Comparison of ENCODE assay signal across 14 mouse cellular contexts in the genomic region with DNA sequence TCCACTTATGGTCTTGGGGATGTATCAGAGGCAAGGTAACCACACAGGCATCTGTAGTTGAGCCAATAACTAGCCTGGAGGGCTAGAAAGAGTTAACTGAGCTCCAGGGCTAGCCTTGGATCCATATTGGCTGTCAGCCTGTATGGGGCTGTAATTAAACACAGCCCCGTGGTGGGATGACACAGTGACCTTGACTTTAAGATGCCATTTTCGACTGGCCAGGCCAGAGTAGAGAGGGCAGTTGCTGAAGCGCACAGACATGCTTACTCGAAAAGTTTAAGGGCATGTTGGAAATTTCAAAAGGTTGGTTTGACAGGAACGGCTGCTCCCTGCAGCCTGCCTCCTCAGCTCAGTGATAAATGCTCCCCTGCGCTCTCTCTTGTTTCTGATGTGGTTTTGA. TPM values are rescaled to one million over a fixed set of nuclear protein-coding genes. Genes with fewer than 3 reads are reported as not detected.
DNase-seq lines count a peak whose midpoint lies in the region; ATAC-seq and TF ChIP-seq lines count a peak whose summit lies in the region.
"Had no signal": no experiment of that assay in that cellular context is flagged by ENCODE, and none has a peak within 500 bp of the region (broad histone marks: within the 10 kb centered on the region; RNA-seq: fewer than 3 reads in every experiment).

No protein-coding gene starts in this region.

- H3K4me3 ChIP-seq in layer of hippocampus, adult 2 months = peak overlapping the region; percentile 31; the same call in 1 of the 2 replicates
- peak overlapping the region; percentile 24 for H3K4me3 ChIP-seq in forebrain, embryonic 15.5 days
- H3K4me3 ChIP-seq in neural tube, embryonic 15.5 days (replicated peaks) = peak overlapping the region; percentile 8
- H3K4me3 ChIP-seq: gastrocnemius, adult 2 months; lung, embryonic 15.5 days had no signal

- peak overlapping the region; percentile 50 for H3K9ac ChIP-seq in forebrain, embryonic 15.5 days (replicated peaks)
- peak overlapping the region; percentile 27 for H3K9ac ChIP-seq in neural tube, embryonic 15.5 days (replicated peaks)
- H3K9ac ChIP-seq: lung, embryonic 15.5 days had no signal

- no peak for ATAC-seq in forebrain, embryonic 15.5 days (replicated peaks)
- ATAC-seq in neural tube, embryonic 15.5 days (ENCODE audit: low FRiP score) = no peak
- ATAC-seq: activated CD4-positive, CD25-positive, alpha-beta regulatory T cell, adult 4 months had no signal

- H3K27me3 ChIP-seq in forebrain, embryonic 15.5 days = no peaks in the 10 kb centered on the region
- no peaks in the 10 kb centered on the region for H3K27me3 ChIP-seq in neural tube, embryonic 15.5 days (replicated peaks)
- H3K27me3 ChIP-seq: lung, embryonic 15.5 days had no signal

- H3K36me3 ChIP-seq in forebrain, embryonic 15.5 days = peaks cover 14% of the 10 kb centered on the region
- H3K36me3 ChIP-seq in neural tube, embryonic 15.5 days = peaks cover 6% of the 10 kb centered on the region; the same call in 1 of the 2 replicates
- H3K36me3 ChIP-seq: lung, embryonic 15.5 days had no signal

- H3K4me2 ChIP-seq in forebrain, embryonic 15.5 days (replicated peaks) = peak overlapping the region; percentile 50
- H3K4me2 ChIP-seq in neural tube, embryonic 15.5 days = peak overlapping the region; percentile 51
- H3K4me2 ChIP-seq: lung, embryonic 15.5 days had no signal

- H3K4me1 ChIP-seq in forebrain, embryonic 15.5 days = peaks cover 75% of the 10 kb centered on the region
- peaks cover 62% of the 10 kb centered on the region for H3K4me1 ChIP-seq in neural tube, embryonic 15.5 days

- 44% methylated on average over 6 of the region's 6 CpGs for WGBS in forebrain, embryonic 15.5 days
- WGBS in neural tube, embryonic 15.5 days = 43% methylated on average over 6 of the region's 6 CpGs

- DNase-seq in layer of hippocampus, adult 2 months (ENCODE audit: low spot score in 2 of 2) = no peak
- no peak for DNase-seq in layer of hippocampus, postnatal 10 days (ENCODE audit: low spot score in 2 of 2)
- DNase-seq in brain, embryonic 14.5 days (ENCODE audit: low read depth) = peak; percentile 18
- DNase-seq in kidney, adult 8-10 months = no peak
- no peak for DNase-seq in cerebellum, postnatal 14 days
- DNase-seq: cerebellum, adult 11-12 months; gastrocnemius, adult 2 months; kidney, postnatal 14 days; thymus, adult 18-20 months had no signal

- no peak for TF ChIP-seq POLR2A in brain, embryonic 14.5 days (IDR thresholded peaks at IDR 0.05; ENCODE audit: borderline replicate concordance, extremely low read depth, insufficient read depth, insufficient read length, poor library complexity, severe bottlenecking)

- no peaks in the 10 kb centered on the region for H3K9me3 ChIP-seq in forebrain, embryonic 15.5 days
- no peaks in the 10 kb centered on the region for H3K9me3 ChIP-seq in neural tube, embryonic 15.5 days (replicated peaks)
- H3K9me3 ChIP-seq: lung, embryonic 15.5 days had no signal

- no peak for TF ChIP-seq CTCF in layer of hippocampus, adult 2 months (conservative IDR thresholded peaks at IDR 0.05)
- no peak for TF ChIP-seq CTCF in brain, embryonic 14.5 days (IDR thresholded peaks at IDR 0.05; ENCODE audit: borderline replicate concordance, extremely low read depth, insufficient read depth, insufficient read length)

- H3K27ac ChIP-seq in layer of hippocampus, adult 2 months = peak overlapping the region; percentile 95
- H3K27ac ChIP-seq in forebrain, embryonic 15.5 days (replicated peaks) = peak overlapping the region; percentile 86
- H3K27ac ChIP-seq in neural tube, embryonic 15.5 days (replicated peaks) = peak overlapping the region; percentile 77
- H3K27ac ChIP-seq: gastrocnemius, adult 2 months; lung, embryonic 15.5 days had no signal

RNA-seq across cellular contexts. Expression of gene Bcl11a, which starts 8.1 kb away (rescaled TPM):
- 100 to 1,000 TPM; 117 to 121 TPM for total RNA-seq in layer of hippocampus, adult 2 months (2021)
- 100 to 1,000 TPM; 159 to 162 TPM for total RNA-seq in layer of hippocampus, postnatal 10 days (2021)
- polyA plus RNA-seq in brain, embryonic 14.5 days (2012; rRNA removed) = 70.1 and 88.6 TPM in 2 replicates
- polyA plus RNA-seq in forebrain, embryonic 15.5 days (2015; fragmentation: Nextera tagmentation; extraction: Ambion mirVana) = 204 and 215 TPM in 2 replicates
- polyA plus RNA-seq in neural tube, embryonic 15.5 days (2015; fragmentation: Nextera tagmentation; extraction: Ambion mirVana) = 85.1 and 102 TPM in 2 replicates
- total RNA-seq: gastrocnemius, adult 2 months had no signal

RNA-seq across cellular contexts. Expression of gene A830031A19Rik, which starts 11.1 kb away (rescaled TPM):
- total RNA-seq in layer of hippocampus, adult 2 months (2021) = 1 to 10 TPM; 1.3 to 1.7 TPM
- total RNA-seq in layer of hippocampus, postnatal 10 days (2021) = 1 to 10 TPM in 1 of 2 experiments, not detected in 1; 1.2 TPM
- 0.15 and 0.16 TPM in 2 replicates for polyA plus RNA-seq in brain, embryonic 14.5 days (2012; rRNA removed)
- polyA plus RNA-seq in forebrain, embryonic 15.5 days (2015; fragmentation: Nextera tagmentation; extraction: Ambion mirVana) = 0.26 TPM in 1 of 2 replicates, not detected in the other
- not detected in 2 replicates for polyA plus RNA-seq in neural tube, embryonic 15.5 days (2015; fragmentation: Nextera tagmentation; extraction: Ambion mirVana)
- total RNA-seq: gastrocnemius, adult 2 months; hematopoietic stem cell, adult 5-6 weeks had no signal
- polyA plus RNA-seq: activated CD4-positive, CD25-positive, alpha-beta regulatory T cell, adult 4 months; lung, embryonic 15.5 days had no signal
